In genomic region chr9:75468297-75468696, GRCm38 (mm10) we compare ENCODE assay signal across 11 mouse cellular contexts. TPM values are rescaled to one million over a fixed set of nuclear protein-coding genes. Genes with fewer than 3 reads are reported as not detected.
DNase-seq lines count a peak whose midpoint lies in the region; ATAC-seq and TF ChIP-seq lines count a peak whose summit lies in the region.
"Had no signal": no experiment of that assay in that cellular context is flagged by ENCODE, and none has a peak within 500 bp of the region (broad histone marks: within the 10 kb centered on the region; RNA-seq: fewer than 3 reads in every experiment).

No protein-coding gene starts in this region.

- H3K4me3 ChIP-seq in hindbrain, embryonic 11.5 days (ENCODE audit: low read depth, low read length) = no peak overlapping the region
- no peak overlapping the region for H3K4me3 ChIP-seq in hindbrain, embryonic 14.5 days (replicated peaks; ENCODE audit: low read length)
- no peak overlapping the region for H3K4me3 ChIP-seq in bone marrow macrophage, adult 2 months (ENCODE audit: insufficient read depth, low read length)
- H3K4me3 ChIP-seq: embryonic facial prominence, embryonic 13.5 days; megakaryocyte, embryonic 14.5 days had no signal

- DNase-seq in hindbrain, embryonic 11.5 days (ENCODE audit: low spot score) = peak; percentile 29
- no peak for DNase-seq in hindbrain, embryonic 14.5 days (ENCODE audit: low spot score)
- peak; percentile 52 for DNase-seq in CD4-positive helper T cell, adult 2 months (ENCODE audit: low read depth, low spot score)
- peak; percentile 3 to 5 for DNase-seq in monocyte, adult 2 months (ENCODE audit: low read depth in 1 of 2, low spot score in 2 of 2)
- DNase-seq in kidney, adult 18-20 months = no peak
- DNase-seq in kidney, adult 9 months = no peak
- no peak for DNase-seq in adrenal gland, postnatal 25 days

- TF ChIP-seq POLR2A in bone marrow macrophage, adult 2 months (IDR thresholded peaks at IDR 0.05; ENCODE audit: borderline replicate concordance, low read depth, low read length) = no peak

- WGBS in hindbrain, embryonic 11.5 days = 86% methylated on average over 14 of the region's 14 CpGs
- WGBS in hindbrain, embryonic 14.5 days = 83% methylated on average over 14 of the region's 14 CpGs

- no peaks in the 10 kb centered on the region for H3K4me1 ChIP-seq in hindbrain, embryonic 11.5 days (replicated peaks; ENCODE audit: control insufficient read depth, insufficient read depth, low read length)
- no peaks in the 10 kb centered on the region for H3K4me1 ChIP-seq in hindbrain, embryonic 14.5 days (replicated peaks; ENCODE audit: control insufficient read depth, insufficient read depth, low read length)
- peaks cover 14% of the 10 kb centered on the region for H3K4me1 ChIP-seq in bone marrow macrophage, adult 2 months (ENCODE audit: control insufficient read depth, insufficient read depth, low read length)
- H3K4me1 ChIP-seq: embryonic facial prominence, embryonic 13.5 days had no signal

- H3K27ac ChIP-seq in hindbrain, embryonic 11.5 days (ENCODE audit: low read depth, low read length) = no peak overlapping the region
- no peak overlapping the region for H3K27ac ChIP-seq in hindbrain, embryonic 14.5 days
- H3K27ac ChIP-seq in bone marrow macrophage, adult 2 months (ENCODE audit: insufficient read depth, low read depth, low read length) = no peak overlapping the region
- H3K27ac ChIP-seq: embryonic facial prominence, embryonic 13.5 days had no signal

- no peaks in the 10 kb centered on the region for H3K27me3 ChIP-seq in hindbrain, embryonic 11.5 days (ENCODE audit: control insufficient read depth, insufficient read depth, low read length)
- no peaks in the 10 kb centered on the region for H3K27me3 ChIP-seq in hindbrain, embryonic 14.5 days (ENCODE audit: control insufficient read depth, insufficient read depth, low read length)
- H3K27me3 ChIP-seq: embryonic facial prominence, embryonic 13.5 days; megakaryocyte, embryonic 14.5 days had no signal

- no peak overlapping the region for H3K4me2 ChIP-seq in hindbrain, embryonic 11.5 days (replicated peaks; ENCODE audit: low read depth, low read length)
- no peak overlapping the region for H3K4me2 ChIP-seq in hindbrain, embryonic 14.5 days (replicated peaks)
- H3K4me2 ChIP-seq: embryonic facial prominence, embryonic 13.5 days had no signal

- no peak for ATAC-seq in hindbrain, embryonic 11.5 days (ENCODE audit: low FRiP score)
- no peak for ATAC-seq in hindbrain, embryonic 14.5 days (ENCODE audit: low FRiP score)
- ATAC-seq: inflammation-experienced regulatory T-cells, adult 6 months had no signal

- H3K9me3 ChIP-seq in hindbrain, embryonic 11.5 days (ENCODE audit: control insufficient read depth, low read length) = no peaks in the 10 kb centered on the region
- H3K9me3 ChIP-seq in hindbrain, embryonic 14.5 days (ENCODE audit: control insufficient read depth, low read length) = no peaks in the 10 kb centered on the region
- H3K9me3 ChIP-seq: embryonic facial prominence, embryonic 13.5 days; megakaryocyte, embryonic 14.5 days had no signal

- H3K36me3 ChIP-seq in hindbrain, embryonic 11.5 days (ENCODE audit: control insufficient read depth, insufficient read depth, low read length) = peaks cover 7% of the 10 kb centered on the region; the same call in 1 of the 2 replicates
- peaks cover 82% of the 10 kb centered on the region for H3K36me3 ChIP-seq in hindbrain, embryonic 14.5 days (replicated peaks; ENCODE audit: control insufficient read depth, insufficient read depth)

- no peak overlapping the region for H3K9ac ChIP-seq in hindbrain, embryonic 11.5 days (ENCODE audit: low read depth, low read length)
- H3K9ac ChIP-seq in hindbrain, embryonic 14.5 days = no peak overlapping the region
- H3K9ac ChIP-seq: embryonic facial prominence, embryonic 13.5 days had no signal

- peak; percentile 59 for TF ChIP-seq CTCF in bone marrow macrophage, adult 2 months (IDR thresholded peaks at IDR 0.05; ENCODE audit: low read depth, low read length)

RNA-seq across cellular contexts. Expression of gene Leo1, which starts 27.0 kb away (rescaled TPM):
- 48.5 and 53.2 TPM in 2 replicates for polyA plus RNA-seq in hindbrain, embryonic 11.5 days (2014; fragmentation: Nextera tagmentation; extraction: Ambion mirVana)
- 36.1 and 36.9 TPM in 2 replicates for polyA plus RNA-seq in hindbrain, embryonic 14.5 days (2014; fragmentation: Nextera tagmentation; extraction: Ambion mirVana)
- 12.9 and 14.5 TPM in 2 replicates for polyA plus RNA-seq in bone marrow macrophage, adult 2 months (2012; ENCODE audit: insufficient read depth, insufficient read length, missing spikeins)
- 19.3 and 26.5 TPM in 2 replicates for total RNA-seq in adrenal gland, postnatal 25 days (2021)

RNA-seq across cellular contexts. Expression of gene Mapk6, which starts 58.5 kb away (rescaled TPM):
- 198 and 217 TPM in 2 replicates for polyA plus RNA-seq in hindbrain, embryonic 11.5 days (2014; fragmentation: Nextera tagmentation; extraction: Ambion mirVana)
- 185 and 192 TPM in 2 replicates for polyA plus RNA-seq in hindbrain, embryonic 14.5 days (2014; fragmentation: Nextera tagmentation; extraction: Ambion mirVana)
- 31.3 and 39.7 TPM in 2 replicates for polyA plus RNA-seq in bone marrow macrophage, adult 2 months (2012; ENCODE audit: insufficient read depth, insufficient read length, missing spikeins)
- 35.2 and 35.8 TPM in 2 replicates for total RNA-seq in adrenal gland, postnatal 25 days (2021)

Comparison
In these comparisons a context has a peak if more than half of its experiments do, and no peak if none do; other contexts are left out.
1. DNase-seq: peak in hindbrain, embryonic 11.5 days (single experiment), CD4-positive helper T cell, adult 2 months (single experiment) and monocyte, adult 2 months (2 of 2); none in hindbrain, embryonic 14.5 days (single experiment), kidney, adult 18-20 months (single experiment), kidney, adult 9 months (single experiment) and adrenal gland, postnatal 25 days (single experiment).